Mouse (Mus musculus) mature B cell (primary cell): Measurements from ENCODE around the gene Ceacam19.

ENCODE experiments used
- in situ Hi-C: fragments of 300-500 bp; cut with MboI; formaldehyde crosslinking; loops from 2 replicates; pipeline ENCODE4 v1.14.3; 2019

Gene Ceacam19

GRCm38 (mm10) chr7:19840936-19841335 lies 46.8 kb downstream of the Ceacam19 start:
- in situ Hi-C loops = loop anchor here (5.0 kb wide), 1 partner anchor 39 kb away; no protein-coding TSS in a partner anchor

GRCm38 (mm10) chr7:19840371-19840770 lies 47.4 kb downstream of the Ceacam19 start:
- in situ Hi-C loops = loop anchor here (5.0 kb wide), 1 partner anchor 38 kb away; no protein-coding TSS in a partner anchor

DNA sequence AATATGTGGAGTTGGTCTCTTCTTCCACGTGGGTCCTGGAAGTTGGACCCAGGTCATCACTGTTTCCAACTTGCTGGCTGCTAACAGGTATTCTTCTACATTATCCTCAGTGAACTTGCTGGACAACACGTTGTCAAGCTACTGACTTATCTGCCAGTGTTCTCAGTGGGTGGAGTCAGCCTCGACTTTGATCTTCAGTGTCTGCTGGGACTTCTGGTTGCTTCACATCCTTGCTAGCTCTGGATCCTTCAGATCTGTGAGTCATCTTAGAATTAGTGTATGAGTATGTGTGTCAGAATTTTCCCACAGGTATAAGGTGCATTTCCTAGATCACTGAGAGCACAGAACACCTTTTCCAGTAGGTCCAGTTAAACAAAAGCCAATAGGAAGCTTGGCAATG lies 50.9 kb downstream of the Ceacam19 start:
- in situ Hi-C loops = no loop called here

DNA sequence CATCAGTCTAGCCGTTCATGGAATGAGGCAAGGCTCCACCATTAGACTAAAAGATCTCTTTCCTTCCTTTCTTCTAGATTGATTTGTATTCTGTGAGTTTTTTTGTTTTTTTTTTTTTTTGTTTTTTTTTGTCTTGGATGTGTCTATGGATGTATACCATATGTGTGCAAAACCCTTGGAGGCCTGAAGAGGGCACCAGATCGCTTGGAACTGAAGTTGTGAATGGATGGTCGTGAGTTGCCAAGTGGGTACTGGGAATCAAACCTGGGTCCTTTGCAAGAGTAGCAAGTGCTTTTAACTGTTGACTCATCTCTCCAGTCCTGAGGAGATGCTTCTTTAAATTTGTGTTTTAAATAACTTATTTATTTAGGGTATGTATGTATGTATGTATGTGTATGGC lies 53.7 kb downstream of the Ceacam19 start:
- in situ Hi-C loops = no loop called here

DNA sequence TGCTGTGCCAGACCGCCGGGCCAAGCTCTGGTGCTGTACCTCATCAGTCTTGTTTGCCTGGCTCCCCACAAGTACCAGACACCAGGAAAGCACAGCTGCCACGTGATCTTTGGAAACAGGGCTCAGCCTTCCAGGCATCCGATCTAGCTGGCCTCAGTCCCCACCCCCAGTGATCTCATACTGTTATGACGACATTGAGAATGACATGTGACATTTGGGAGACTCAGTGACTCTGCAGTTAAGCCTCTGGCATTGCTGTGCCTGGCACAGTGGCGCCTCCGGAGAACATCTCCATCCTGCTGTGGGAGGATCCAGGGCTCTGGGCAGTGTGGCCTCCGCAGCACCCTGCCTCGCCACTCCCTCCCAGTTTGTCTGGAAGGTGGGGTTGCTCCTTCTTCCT lies 55.9 kb downstream of the Ceacam19 start:
- in situ Hi-C loops = no loop called here

DNA sequence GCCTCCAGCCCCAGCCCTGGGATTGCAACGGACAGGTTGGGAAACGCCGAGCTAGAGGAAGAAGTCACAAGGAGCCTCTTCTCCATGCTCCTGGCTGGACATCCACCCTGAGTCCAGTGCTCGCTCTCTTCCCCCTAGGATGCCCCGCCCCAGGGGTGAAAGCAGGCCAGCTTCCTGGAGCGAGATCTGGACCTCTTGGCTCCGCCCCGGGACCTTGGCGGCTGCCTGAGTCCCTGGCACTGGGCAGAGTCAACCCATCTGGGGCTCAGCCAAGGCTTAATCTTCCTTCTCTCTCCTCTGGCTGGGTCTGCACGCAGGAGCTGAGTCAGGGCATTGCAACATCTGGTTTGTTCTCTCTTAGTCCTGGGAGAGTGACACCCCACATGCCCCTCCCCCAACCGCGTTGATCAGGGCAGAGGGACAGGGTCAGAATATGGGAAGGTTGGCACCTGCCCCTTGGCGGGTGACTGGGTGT lies 57.0 kb downstream of the Ceacam19 start:
- in situ Hi-C loops = no loop called here

- in situ Hi-C loops = no loop called here
Measured at GRCm38 (mm10) chr7:19829694-19830093, 58.1 kb downstream of the Ceacam19 start.

GRCm38 (mm10) chr7:19826756-19827155 lies 61.0 kb downstream of the Ceacam19 start:
- in situ Hi-C loops = no loop called here
